Mouse (Mus musculus): ENCODE results near the gene Shisal2b.
"Not testable (repeated sequence)": the region's sequence is repeated elsewhere in the genome, so short reads cannot be mapped to it uniquely, and the experiment has no call there.

The Shisal2b gene

DNA sequence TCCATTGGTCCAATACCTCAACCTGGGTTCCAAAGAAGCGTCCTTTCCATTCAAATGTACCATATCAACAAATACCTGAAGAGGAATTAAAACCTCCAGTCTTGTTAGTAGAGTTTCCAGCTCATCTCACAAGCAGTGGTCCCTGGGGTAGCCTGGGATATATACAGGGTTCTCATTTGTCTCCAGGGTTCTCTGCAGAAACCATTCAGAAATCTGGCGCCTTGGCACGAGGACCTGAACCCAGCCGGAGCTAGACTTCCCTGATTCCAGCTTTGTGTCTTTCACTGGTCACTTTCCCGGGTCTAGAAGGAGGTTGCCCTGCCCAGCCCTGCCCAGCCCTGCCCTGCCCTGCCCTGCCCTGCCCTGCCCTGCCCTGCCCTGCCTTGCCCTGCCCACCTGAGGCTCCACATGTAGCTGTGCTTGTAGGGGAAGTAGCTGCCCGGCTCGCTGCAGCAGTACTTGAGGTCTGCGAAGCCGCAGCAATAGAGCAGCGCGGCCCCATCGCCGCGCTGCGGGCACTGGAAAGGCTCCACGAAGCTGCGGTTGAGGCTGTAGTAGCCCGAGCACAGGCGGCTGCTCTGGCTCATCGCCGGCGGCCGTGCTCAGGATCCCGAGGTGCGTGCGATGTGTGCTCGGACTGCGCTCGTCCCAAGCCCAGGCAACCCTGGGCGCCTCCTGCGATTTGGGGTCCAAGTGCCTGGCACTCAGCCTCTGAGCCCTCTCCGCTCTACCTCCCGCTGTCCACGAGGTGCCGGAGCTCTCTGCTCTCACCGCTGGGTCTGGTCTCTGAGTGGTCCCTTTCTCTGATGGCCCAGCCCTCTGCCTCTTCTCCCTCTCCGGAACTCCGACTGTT is at the start of gene Shisal2b:
TSS of gene Shisal2b (minus strand) at position 767 of the 853 bp plus-strand sequence.
- DNase-seq = peak; percentile 16

GRCm38 (mm10) chr13:104911626-104912025 is 47.9 kb upstream of the Shisal2b start:
- DNase-seq = not testable (repeated sequence)

DNA sequence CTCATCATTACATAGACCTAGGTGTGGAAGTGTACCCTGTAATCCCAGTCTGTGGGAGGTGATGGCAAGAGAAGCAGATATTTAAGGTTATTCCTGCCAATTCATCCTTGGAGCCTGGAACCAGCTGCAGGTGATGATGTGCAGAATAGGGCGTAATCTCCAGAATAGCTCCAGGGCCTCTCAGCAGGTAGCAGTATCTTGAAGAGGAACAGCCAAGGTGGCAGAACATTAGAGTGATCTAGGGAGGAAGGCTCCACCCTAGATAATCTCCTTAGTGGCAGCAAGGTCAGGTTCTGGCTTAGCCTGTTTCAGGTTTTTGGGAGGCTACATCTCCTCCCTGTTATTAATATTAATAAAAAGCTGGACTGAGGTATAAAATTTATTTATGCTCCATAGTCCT is 47.3 kb upstream of the Shisal2b start:
- DNase-seq = not testable (repeated sequence)

- no peak for DNase-seq
Observed at GRCm38 (mm10) chr13:104908691-104909090, 45.0 kb upstream of the Shisal2b start.

DNA sequence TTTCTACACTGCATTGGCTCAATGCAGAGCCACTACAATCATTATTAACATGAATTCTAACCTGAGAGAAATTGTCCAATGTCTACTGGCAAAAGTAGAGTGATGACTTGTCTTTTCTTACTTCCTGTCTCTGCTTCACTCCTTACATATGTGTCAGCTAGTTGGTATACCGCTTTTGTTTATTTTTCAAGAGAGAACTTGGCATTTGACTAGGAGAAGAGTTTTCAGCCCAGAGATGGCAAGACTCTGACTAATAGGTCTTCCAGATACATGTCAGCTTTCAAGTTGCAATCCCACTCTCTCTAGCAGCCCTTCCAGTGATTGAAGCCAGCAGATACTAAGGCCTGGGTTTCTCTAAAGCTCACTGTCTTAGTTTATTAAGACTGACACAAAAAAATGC is 31.1 kb upstream of the Shisal2b start:
- no peak for DNase-seq

DNA sequence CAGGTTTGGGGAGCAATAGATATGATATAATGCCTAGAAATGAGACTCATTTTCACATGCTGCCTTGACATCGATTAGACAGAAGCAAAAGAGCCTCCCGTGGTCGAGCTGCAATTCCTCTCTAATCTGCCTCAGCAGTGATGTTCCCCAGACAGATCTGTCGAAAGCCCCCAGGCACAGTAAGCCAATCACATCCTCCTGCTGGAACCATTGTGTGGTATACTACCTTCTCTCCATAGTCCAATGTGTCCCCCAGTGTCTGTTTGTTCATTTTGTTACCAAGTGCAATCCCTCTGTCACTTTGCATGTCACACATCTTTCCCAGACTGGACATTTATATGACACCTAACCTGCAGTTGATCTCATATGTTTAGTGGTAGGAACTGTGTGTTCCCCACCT is 28.6 kb upstream of the Shisal2b start:
- no peak for DNase-seq

- no peak for DNase-seq
Observed at GRCm38 (mm10) chr13:104886308-104887032, 22.8 kb upstream of the Shisal2b start.

- DNase-seq = no peak
Observed at GRCm38 (mm10) chr13:104883566-104884249, 20.0 kb upstream of the Shisal2b start.

DNA sequence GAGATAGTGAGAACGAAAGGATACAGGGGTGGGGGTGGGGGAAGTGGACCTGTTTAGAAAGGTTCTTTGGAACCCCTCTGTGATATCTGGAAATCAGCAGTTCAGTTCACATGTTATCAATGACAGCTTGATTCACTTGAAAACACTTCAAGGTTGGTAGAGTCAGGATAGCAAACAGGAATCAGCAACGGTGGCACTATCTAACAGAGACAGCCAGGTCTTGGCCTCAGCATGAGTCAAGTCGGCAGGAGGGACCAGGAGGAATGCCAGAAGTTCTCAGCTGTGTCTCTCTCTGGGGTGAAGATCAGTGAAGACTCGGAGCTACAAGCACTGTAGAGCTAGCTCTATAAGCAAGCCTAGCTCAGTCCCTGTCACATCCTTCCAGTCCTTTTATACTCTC is 14.8 kb upstream of the Shisal2b start:
- no peak for DNase-seq

DNA sequence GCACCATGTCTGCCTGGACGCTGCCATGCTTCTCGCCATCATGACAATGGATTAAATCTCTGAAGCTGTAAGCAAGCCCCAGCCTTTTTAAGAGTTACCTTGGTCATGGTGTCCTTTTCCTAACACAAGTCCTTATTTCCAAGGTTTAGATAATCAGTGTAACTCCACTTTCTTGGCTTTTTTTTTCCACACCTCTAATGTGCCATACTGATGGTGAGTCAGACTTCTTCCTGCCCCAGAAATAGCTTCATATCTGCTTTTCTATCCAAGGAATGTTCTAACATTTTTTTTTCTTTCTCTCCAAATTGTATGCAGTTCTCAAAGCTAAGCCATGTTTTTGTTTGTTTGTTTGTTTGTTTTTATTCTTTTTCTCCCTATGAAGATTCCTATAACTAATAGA is 6.2 kb upstream of the Shisal2b start:
- DNase-seq = no peak

DNA sequence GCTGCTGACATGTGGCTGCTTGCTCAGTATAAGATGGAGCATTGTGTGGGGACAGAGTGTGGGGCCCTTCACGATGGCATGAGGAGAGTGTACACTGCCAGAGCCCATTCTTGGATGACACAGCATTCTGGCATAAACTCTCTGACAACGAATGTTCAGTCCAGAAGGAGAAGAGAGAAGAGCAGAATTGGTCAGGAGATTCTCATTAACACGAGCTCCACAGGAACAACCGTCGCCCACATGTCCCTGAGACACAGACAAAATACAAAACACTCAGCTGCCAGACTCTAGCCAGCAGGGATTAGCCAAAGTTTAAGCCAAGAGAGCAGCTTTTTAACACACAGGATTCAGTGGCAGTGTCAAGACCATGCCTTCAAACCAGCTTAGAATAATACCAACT is 3.0 kb upstream of the Shisal2b start:
- no peak for DNase-seq

DNA sequence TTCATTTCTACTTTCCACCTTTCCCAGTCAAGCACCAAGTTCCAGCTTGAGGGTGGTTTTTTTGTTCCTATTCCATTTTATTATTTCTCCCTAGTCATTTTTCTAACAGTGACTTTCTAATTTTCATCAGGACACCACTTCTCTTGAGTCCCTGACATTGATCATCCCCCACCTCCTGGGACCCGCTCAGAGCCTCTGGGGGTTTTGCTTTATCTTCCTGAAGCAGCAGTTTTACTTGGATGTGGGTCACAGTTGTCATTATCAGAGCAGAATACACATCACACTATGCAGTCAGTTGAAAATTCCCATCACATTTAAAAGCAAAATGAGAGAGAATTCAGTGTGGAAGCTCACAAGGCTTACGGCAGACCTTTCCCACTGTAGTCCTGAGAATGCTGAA is 10.0 kb downstream of the Shisal2b start:
- DNase-seq = no peak

DNA sequence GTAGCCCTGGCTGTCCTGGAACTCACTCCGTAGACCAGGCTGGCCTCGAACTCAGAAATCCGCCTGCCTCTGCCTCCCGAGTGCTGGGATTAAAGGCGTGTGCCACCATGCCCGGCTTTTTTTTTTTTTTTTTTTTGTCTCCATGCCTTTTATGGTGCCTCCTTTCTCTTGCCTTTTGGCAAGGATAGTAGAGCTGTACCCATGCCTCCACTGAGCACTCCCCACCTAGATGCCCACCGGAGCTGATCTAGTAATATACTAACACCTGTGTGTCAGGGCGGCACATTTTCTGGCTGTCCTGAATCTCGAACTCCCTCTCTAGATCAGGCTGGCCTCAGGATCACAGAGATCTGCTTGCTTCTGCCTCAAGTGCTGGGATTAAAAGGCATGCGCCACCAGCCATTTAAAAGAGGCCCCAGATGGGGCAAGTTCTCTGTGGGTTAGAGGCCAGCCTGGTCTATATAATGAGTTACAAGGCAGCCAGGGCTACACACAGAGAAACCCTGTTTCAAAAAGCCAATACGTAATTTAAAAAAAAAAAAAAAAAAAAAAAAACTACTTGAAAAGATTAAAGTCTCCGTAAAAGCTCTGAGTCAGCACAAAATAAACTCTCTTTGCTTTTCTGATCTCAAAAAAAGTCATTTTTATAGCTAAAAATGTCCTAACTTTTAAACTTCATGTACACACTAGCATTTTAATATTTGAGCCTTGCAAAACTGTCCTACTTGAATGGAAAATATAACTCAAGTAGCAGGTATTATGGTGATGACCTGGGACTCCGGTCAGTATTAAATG is 20.2 kb downstream of the Shisal2b start:
- no peak for DNase-seq

DNA sequence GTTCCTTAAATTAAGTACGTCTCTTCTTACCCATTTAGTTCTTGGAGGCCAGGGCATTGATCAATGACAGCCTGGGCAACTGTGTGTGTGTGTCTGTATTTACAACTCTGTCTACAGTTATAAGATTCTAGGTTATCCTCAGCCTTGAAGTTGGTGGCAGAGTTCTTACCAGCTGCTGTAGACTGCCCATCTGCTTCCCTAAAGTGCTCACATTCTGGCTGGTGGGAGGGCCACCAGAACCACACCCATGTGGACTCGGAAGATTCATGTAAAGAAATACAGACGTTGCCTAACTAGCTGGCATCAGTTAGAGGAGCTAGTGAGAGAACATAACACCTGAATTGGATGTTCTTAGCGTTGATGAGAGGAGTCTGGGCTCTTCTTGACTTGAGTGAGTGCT is 21.8 kb downstream of the Shisal2b start:
- DNase-seq = no peak

GRCm38 (mm10) chr13:104837628-104838027 is 26.1 kb downstream of the Shisal2b start:
- no peak for DNase-seq

DNA sequence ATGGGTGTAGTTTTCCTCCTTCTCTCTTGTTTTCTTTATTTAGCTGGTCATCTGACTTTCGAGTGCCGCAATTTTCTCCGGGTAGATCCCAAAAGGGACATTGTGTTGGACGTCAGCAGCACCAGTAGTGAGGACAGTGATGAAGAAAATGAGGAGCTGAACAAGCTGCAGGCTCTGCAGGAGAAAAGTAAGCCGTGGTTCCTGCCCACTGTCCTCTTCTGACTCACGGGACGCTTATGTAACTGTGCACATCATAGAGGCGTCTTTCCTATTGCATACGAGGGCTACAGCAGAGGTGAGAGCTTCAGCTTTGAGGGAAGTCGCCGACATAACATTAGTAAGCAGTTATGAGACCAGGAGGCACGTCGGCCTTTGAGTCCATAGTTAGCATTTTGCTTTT is 30.9 kb downstream of the Shisal2b start:
- DNase-seq = no peak

DNA sequence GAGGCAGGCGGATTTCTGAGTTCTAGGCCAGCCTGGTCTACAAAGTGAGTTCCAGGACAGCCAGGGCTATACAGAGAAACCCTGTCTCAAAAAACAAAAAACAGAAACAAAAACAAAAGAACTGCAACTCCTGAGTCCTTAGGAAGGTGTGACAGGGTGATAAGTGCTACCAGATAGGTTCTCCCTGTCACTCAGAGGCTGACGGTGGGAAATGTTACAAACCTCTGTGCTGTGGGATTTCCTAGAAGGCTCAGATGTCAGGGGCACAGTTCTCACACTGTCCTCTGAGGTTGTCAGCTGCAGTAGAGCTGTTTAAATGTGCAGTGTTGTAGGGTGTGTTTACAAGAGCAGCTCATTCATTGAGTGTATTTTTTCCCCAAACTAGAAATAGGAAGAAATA is 38.2 kb downstream of the Shisal2b start:
- DNase-seq = no peak

- no peak for DNase-seq
Observed at GRCm38 (mm10) chr13:104822411-104822838, 41.3 kb downstream of the Shisal2b start.

DNA sequence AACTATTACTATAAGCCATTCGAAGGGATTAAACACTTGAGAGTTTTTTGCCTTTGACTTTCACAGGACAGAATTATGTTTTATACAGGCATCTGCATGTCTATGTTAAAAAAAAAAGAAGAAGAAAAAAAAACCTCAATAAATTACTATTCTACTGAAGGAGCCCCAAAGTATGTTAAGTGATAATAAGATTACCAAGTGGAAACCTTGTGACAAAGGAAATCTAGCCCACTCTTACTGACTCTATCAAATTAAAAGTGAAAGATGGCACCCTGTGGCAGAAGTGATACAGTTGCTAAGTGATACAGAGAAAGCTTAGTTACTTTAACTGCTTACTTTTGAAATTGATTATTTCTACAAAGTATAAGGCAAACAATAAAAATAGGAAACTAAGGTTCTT is 41.8 kb downstream of the Shisal2b start:
- no peak for DNase-seq

GRCm38 (mm10) chr13:104821192-104821591 is 42.5 kb downstream of the Shisal2b start:
- DNase-seq = no peak

GRCm38 (mm10) chr13:104817696-104818095 is 46.0 kb downstream of the Shisal2b start:
- DNase-seq = no peak
